Mouse (Mus musculus) myocyte (in vitro differentiated cells): Measurements from ENCODE around the gene Cfap20. TPM values are rescaled to one million over a fixed set of nuclear protein-coding genes. Genes with fewer than 3 reads are reported as not detected.
"Not testable (repeated sequence)": the region's sequence is repeated elsewhere in the genome, so short reads cannot be mapped to it uniquely, and the experiment has no call there.

Experiments used
- H3K27me3 ChIP-seq: one replicate; pipeline ENCODE4 v1.6.1; 2011; ENCODE audit not compliant: control insufficient read depth, insufficient read depth, insufficient read length
- H3K36me3 ChIP-seq: one replicate; pipeline ENCODE4 v1.6.1; 2011; ENCODE audit not compliant: control insufficient read depth, insufficient read depth
- H3K4me2 ChIP-seq: one replicate; pipeline ENCODE4 v1.6.1; 2011; ENCODE audit warnings: low read depth, control low read depth
- H3K4me3 ChIP-seq: one replicate; pipeline ENCODE4 v1.5.1; 2011; ENCODE audit warnings: mild to moderate bottlenecking, control low read depth, moderate library complexity
- H3K79me2 ChIP-seq: one replicate; pipeline ENCODE4 v1.6.1; 2011; ENCODE audit not compliant: control insufficient read depth, insufficient read depth
- H3ac ChIP-seq: one replicate; pipeline ENCODE4 v1.6.1; 2011; ENCODE audit not compliant: control insufficient read depth, insufficient read length
- CEBPB ChIP-seq: IDR thresholded peaks from 2 replicates; pipeline ENCODE4 v1.6.1; 2011; ENCODE audit warnings: mild to moderate bottlenecking, moderate library complexity; ENCODE audit not compliant: poor library complexity, insufficient read depth, severe bottlenecking
- E2F4 ChIP-seq: IDR thresholded peaks from one replicate; pipeline ENCODE4 v1.6.1; 2011; ENCODE audit warnings: mild to moderate bottlenecking, control low read depth, moderate library complexity; ENCODE audit not compliant: insufficient read depth
- MAX ChIP-seq: IDR thresholded peaks from one replicate; pipeline ENCODE4 v1.6.1; 2011; ENCODE audit warnings: low read depth, mild to moderate bottlenecking, control low read depth
- MYOD1 ChIP-seq, 3 experiments: IDR thresholded peaks; one replicate each; pipeline ENCODE4 v1.6.1; 2011; ENCODE audit warnings: control low read depth in 2 of 3, low read depth in 2 of 3, mild to moderate bottlenecking in 2 of 3, moderate library complexity in 1 of 3; ENCODE audit not compliant: insufficient read length in 2 of 3, control insufficient read depth in 1 of 3
- MYOG ChIP-seq, 3 experiments: IDR thresholded peaks; one replicate each; pipeline ENCODE4 v1.6.1; 2011; ENCODE audit warnings: control low read depth in 2 of 3, low read depth in 2 of 3, mild to moderate bottlenecking in 2 of 3; ENCODE audit not compliant: insufficient read length in 2 of 3, control insufficient read depth in 1 of 3, insufficient read depth in 1 of 3
- POLR2A ChIP-seq: IDR thresholded peaks from one replicate; pipeline ENCODE4 v1.6.1; 2011; ENCODE audit warnings: low read depth, mild to moderate bottlenecking, control low read depth, moderate library complexity; ENCODE audit not compliant: insufficient read length
- POLR2AphosphoS2 ChIP-seq: IDR thresholded peaks from one replicate; pipeline ENCODE4 v1.6.1; 2011; ENCODE audit warnings: low read depth, control low read depth; ENCODE audit not compliant: insufficient read length
- REST ChIP-seq: IDR thresholded peaks from one replicate; pipeline ENCODE4 v1.6.1; 2011; ENCODE audit warnings: mild to moderate bottlenecking, control low read depth, moderate library complexity; ENCODE audit not compliant: insufficient read depth, insufficient read length
- SRF ChIP-seq: IDR thresholded peaks from one replicate; pipeline ENCODE4 v1.6.1; 2011; ENCODE audit warnings: low read depth; ENCODE audit not compliant: control insufficient read depth, insufficient read length
- TCF12 ChIP-seq: IDR thresholded peaks from one replicate; pipeline ENCODE4 v1.6.1; 2011; ENCODE audit warnings: mild to moderate bottlenecking, control low read depth; ENCODE audit not compliant: poor library complexity, insufficient read depth, severe bottlenecking
- TCF3 ChIP-seq: IDR thresholded peaks from one replicate; pipeline ENCODE4 v1.6.1; 2011; ENCODE audit warnings: low read depth, control low read depth; ENCODE audit not compliant: insufficient read length
- USF1 ChIP-seq: IDR thresholded peaks from one replicate; pipeline ENCODE4 v1.6.1; 2011; ENCODE audit warnings: low read depth, mild to moderate bottlenecking, control low read depth, moderate library complexity
- polyA plus RNA-seq: library from polyadenylated mRNA; unstranded; fragments of >200 nt; fragmentation: generic; extraction: Trizol; gene quantifications from one replicate; pipeline ENCODE4 v1.2.1, GENCODE M21; 2012; ENCODE audit warnings: missing spikeins

Gene Cfap20
- polyA plus RNA-seq, 1 experiment = 39.9 TPM

DNA sequence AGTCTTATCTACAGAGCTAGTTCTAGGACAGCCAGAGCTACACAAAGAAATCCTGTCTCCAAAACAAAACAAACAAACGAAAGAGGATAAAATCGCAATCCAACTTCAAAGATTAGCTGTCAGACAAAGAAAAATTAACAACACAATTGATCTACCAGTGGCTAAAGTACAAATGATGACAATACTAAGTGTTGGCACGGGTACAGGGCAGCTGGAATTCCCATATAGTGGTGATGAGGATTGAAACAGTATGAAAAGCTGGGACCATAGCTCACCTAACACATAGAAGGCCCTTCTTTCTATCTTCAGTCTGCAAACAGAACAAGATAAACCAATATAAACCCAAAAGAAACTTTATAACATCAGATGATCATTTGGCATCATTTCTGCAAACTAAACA lies 53.1 kb downstream of the Cfap20 start:
- Histone ChIP-seq H3ac (no peak overlapping the region), H3K4me2 (no peak overlapping the region)
- TF ChIP-seq TCF12 = no peak
- TF ChIP-seq TCF3 = no peak
- TF ChIP-seq REST = no peak
- TF ChIP-seq USF1 = no peak
- no peak for TF ChIP-seq MYOG (IDR thresholded peaks at IDR 0.05; ENCODE audit: control insufficient read depth in 1 of 3, insufficient read depth in 1 of 3, insufficient read length in 2 of 3, low read depth in 2 of 3)
- no peak for TF ChIP-seq MYOD1 (IDR thresholded peaks at IDR 0.05; ENCODE audit: control insufficient read depth in 1 of 3, insufficient read length in 2 of 3, low read depth in 2 of 3)
- TF ChIP-seq POLR2A = no peak
- TF ChIP-seq MAX = no peak
- no peak for TF ChIP-seq CEBPB
- no peak for TF ChIP-seq E2F4
- TF ChIP-seq SRF = no peak
- TF ChIP-seq POLR2AphosphoS2 = no peak

GRCm38 (mm10) chr8:95380953-95381352 lies 53.7 kb downstream of the Cfap20 start:
- Histone ChIP-seq H3K4me2 (no peak overlapping the region), H3K36me3 (no peaks in the 10 kb centered on the region), H3K27me3 (no peaks in the 10 kb centered on the region), H3K4me3 (no peak overlapping the region), H3ac (no peak overlapping the region), H3K79me2 (no peaks in the 10 kb centered on the region)
- no peak for TF ChIP-seq CEBPB
- no peak for TF ChIP-seq E2F4
- no peak for TF ChIP-seq MYOD1 (IDR thresholded peaks at IDR 0.05; ENCODE audit: control insufficient read depth in 1 of 3, insufficient read length in 2 of 3, low read depth in 2 of 3)
- TF ChIP-seq POLR2A = no peak
- no peak for TF ChIP-seq REST
- no peak for TF ChIP-seq TCF3
- TF ChIP-seq POLR2AphosphoS2 = no peak
- TF ChIP-seq USF1 = no peak
- TF ChIP-seq SRF = no peak
- no peak for TF ChIP-seq MYOG (IDR thresholded peaks at IDR 0.05; ENCODE audit: control insufficient read depth in 1 of 3, insufficient read depth in 1 of 3, insufficient read length in 2 of 3, low read depth in 2 of 3)
- TF ChIP-seq MAX = no peak
- TF ChIP-seq TCF12 = no peak

More for the DNA sequence above, 53.1 kb downstream of the Cfap20 start:
- Histone ChIP-seq H3K36me3 (no peaks in the 10 kb centered on the region), H3K4me3 (no peak overlapping the region), H3K27me3 (no peaks in the 10 kb centered on the region), H3K79me2 (no peaks in the 10 kb centered on the region)

GRCm38 (mm10) chr8:95378928-95379327 lies 55.7 kb downstream of the Cfap20 start:
- H3ac ChIP-seq, H3K4me3 ChIP-seq, H3K79me2 ChIP-seq, H3K36me3 ChIP-seq, H3K27me3 ChIP-seq, H3K4me2 ChIP-seq: not testable (repeated sequence)

DNA sequence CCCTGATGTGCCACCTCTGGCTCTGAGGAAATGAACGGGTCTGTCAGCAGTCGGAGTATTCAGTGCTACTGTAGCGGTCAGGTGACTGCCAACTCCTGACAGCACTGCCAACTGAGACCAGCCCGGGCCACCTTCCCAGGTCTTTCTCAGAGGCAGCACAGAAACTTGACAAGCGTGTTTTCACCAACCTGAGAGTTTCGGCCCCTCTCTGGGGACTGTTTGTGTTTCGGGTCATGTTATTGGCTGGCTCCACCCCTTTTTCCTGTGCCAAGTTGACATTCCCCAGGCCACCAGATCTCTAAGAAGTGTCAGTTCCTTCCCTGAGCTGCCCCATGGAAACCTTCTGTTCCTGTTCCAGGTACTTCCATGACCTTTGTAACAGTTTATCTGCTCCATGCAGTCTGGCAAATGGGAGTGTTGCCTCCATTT lies 56.8 kb downstream of the Cfap20 start:
- TF ChIP-seq E2F4 = no peak
- no peak for TF ChIP-seq MAX
- no peak for TF ChIP-seq SRF
- no peak for TF ChIP-seq CEBPB
- TF ChIP-seq POLR2AphosphoS2 = no peak
- TF ChIP-seq TCF12 = no peak
- no peak for TF ChIP-seq MYOD1 (IDR thresholded peaks at IDR 0.05; ENCODE audit: control insufficient read depth in 1 of 3, insufficient read length in 2 of 3, low read depth in 2 of 3)
- TF ChIP-seq POLR2A = no peak
- no peak for TF ChIP-seq TCF3
- TF ChIP-seq USF1 = no peak
- TF ChIP-seq REST = no peak
- no peak for TF ChIP-seq MYOG (IDR thresholded peaks at IDR 0.05; ENCODE audit: control insufficient read depth in 1 of 3, insufficient read depth in 1 of 3, insufficient read length in 2 of 3, low read depth in 2 of 3)
- H3K36me3 ChIP-seq = no peaks in the 10 kb centered on the region
- no peak overlapping the region for H3K4me3 ChIP-seq
- no peak overlapping the region for H3ac ChIP-seq
- no peaks in the 10 kb centered on the region for H3K27me3 ChIP-seq
- no peaks in the 10 kb centered on the region for H3K79me2 ChIP-seq
- no peak overlapping the region for H3K4me2 ChIP-seq

GRCm38 (mm10) chr8:95377101-95377500 lies 57.6 kb downstream of the Cfap20 start:
- TF ChIP-seq MYOD1 (IDR thresholded peaks at IDR 0.05; ENCODE audit: control insufficient read depth in 1 of 3, insufficient read length in 2 of 3, low read depth in 2 of 3) (no peak), CEBPB (no peak), USF1 (no peak), REST (no peak), E2F4 (no peak), TCF3 (no peak), TCF12 (no peak), MYOG (IDR thresholded peaks at IDR 0.05; ENCODE audit: control insufficient read depth in 1 of 3, insufficient read depth in 1 of 3, insufficient read length in 2 of 3, low read depth in 2 of 3) (no peak), SRF (no peak), POLR2AphosphoS2 (no peak), MAX (no peak), POLR2A (no peak)
- no peak overlapping the region for H3K4me2 ChIP-seq
- H3ac ChIP-seq = no peak overlapping the region
- H3K4me3 ChIP-seq = no peak overlapping the region
- H3K79me2 ChIP-seq = no peaks in the 10 kb centered on the region
- H3K27me3 ChIP-seq = no peaks in the 10 kb centered on the region
- H3K36me3 ChIP-seq = no peaks in the 10 kb centered on the region
